Mouse (Mus musculus): ENCODE data around the gene Gm43720. TPM values are rescaled to one million over a fixed set of nuclear protein-coding genes. Genes with fewer than 3 reads are reported as not detected.
"Not testable (repeated sequence)": the region's sequence is repeated elsewhere in the genome, so short reads cannot be mapped to it uniquely, and the experiment has no call there.

Gene Gm43720
- polyA plus RNA-seq, 1 experiment from 2014 or later = 0.17 TPM

DNA sequence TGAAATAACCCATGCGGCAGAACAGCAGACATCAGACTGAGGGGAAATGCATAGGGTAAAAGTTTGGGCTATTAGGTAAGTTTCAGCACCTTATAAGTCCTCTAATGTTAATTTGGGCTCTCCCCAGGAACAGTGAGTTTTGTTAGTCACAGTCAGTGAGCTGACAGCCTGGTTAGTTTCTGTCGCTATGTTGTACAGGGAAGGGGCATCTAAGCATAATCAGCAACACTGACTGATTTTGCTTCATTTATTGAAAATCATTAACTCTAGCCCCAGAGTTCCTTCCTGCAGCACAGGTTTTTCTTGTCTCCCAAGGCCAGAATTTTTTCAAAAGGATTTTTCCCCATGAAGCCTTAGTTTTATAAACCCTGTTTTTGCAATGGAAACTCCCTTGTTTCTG, 46.0 kb downstream of the Gm43720 start:
- WGBS = 69% methylated on average over 2 of the region's 2 CpGs
- no peak for ATAC-seq (ENCODE audit: insufficient read depth, low FRiP score, low read depth)

DNA sequence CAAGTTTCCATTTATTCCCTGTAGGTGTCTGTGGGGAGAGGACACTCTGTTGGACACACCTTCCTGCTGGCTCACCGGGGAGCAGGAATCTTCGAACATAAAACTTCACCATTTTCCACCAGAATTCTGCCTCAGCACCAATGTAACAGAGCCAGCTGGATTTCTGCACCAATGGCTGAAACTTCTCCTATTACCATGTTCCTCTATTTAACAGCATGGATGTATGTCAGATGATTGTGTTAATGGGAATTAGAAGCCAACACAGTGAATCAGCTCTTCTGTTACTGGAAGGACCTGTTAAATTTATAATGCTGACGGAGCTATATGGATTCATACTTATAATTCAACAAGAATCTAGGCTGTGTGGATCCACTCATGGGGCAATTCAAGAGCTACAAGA, 50.2 kb downstream of the Gm43720 start:
- 87% methylated on average over 3 of the region's 3 CpGs for WGBS
- Histone ChIP-seq H3K9ac (no peak overlapping the region), H3K4me3 (replicated peaks) (no peak overlapping the region), H3K27ac (no peak overlapping the region), H3K4me2 (no peak overlapping the region), H3K27me3 (replicated peaks) (no peaks in the 10 kb centered on the region), H3K4me1 (no peaks in the 10 kb centered on the region), H3K36me3 (no peaks in the 10 kb centered on the region), H3K9me3 (no peaks in the 10 kb centered on the region)
- no peak for ATAC-seq (ENCODE audit: insufficient read depth, low FRiP score, low read depth)

More for the DNA sequence above, 46.0 kb downstream of the Gm43720 start:
- H3K27me3 ChIP-seq (replicated peaks) = no peaks in the 10 kb centered on the region
- H3K9me3 ChIP-seq = no peaks in the 10 kb centered on the region
- no peak overlapping the region for H3K27ac ChIP-seq
- H3K4me3 ChIP-seq (replicated peaks) = no peak overlapping the region
- no peaks in the 10 kb centered on the region for H3K4me1 ChIP-seq
- H3K36me3 ChIP-seq = no peaks in the 10 kb centered on the region
- H3K9ac ChIP-seq = no peak overlapping the region
- no peak overlapping the region for H3K4me2 ChIP-seq

DNA sequence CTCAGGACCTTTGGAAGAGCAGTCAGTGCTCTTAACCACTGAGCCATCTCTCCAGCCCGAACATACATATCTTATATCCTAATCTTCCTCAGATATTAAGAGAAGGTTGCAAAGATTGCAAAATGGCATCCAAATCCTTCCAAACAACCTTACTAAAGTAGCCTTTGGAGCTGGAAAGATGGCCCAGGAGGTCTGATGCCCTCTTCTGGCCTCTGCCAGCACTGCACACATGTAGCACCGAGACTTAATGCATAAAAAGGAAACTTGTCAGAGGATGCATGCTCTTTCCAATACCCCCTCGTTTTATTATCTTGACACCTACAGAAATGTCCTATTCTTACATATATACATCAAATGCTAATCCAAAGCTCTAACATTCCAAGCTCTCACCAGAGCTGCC, 51.7 kb downstream of the Gm43720 start:
- H3K27me3 ChIP-seq (replicated peaks) = no peaks in the 10 kb centered on the region

DNA sequence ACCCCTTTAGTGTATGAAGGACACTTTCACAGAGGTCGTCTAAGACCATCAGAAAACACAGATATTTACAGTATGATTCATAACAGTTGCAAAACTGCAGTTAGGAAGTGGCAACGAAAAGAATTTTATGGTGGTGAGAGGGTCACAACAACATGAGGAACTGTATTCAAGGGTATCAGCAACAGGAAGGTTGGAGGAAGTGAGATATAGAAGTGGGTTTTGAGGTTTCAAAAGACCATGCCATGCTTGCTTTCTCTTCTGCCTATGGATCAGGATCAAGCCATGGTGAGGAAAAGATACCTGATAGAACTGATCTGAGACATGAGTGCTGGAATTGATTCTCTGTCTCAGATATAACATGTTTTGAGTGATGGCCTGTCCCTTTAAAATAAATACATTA, 52.4 kb downstream of the Gm43720 start:
- H3K9me3 ChIP-seq = no peaks in the 10 kb centered on the region
- no peaks in the 10 kb centered on the region for H3K4me1 ChIP-seq
- 59% methylated on average over 2 of the region's 2 CpGs for WGBS
- H3K36me3 ChIP-seq = no peaks in the 10 kb centered on the region
- no peak for ATAC-seq (ENCODE audit: insufficient read depth, low FRiP score, low read depth)
- no peak overlapping the region for H3K9ac ChIP-seq
- H3K27ac ChIP-seq = no peak overlapping the region
- no peak overlapping the region for H3K4me2 ChIP-seq
- H3K4me3 ChIP-seq (replicated peaks) = no peak overlapping the region
- H3K27me3 ChIP-seq (replicated peaks) = no peaks in the 10 kb centered on the region

More for the DNA sequence above, 51.7 kb downstream of the Gm43720 start:
- Histone ChIP-seq H3K4me3 (replicated peaks) (no peak overlapping the region), H3K4me1 (no peaks in the 10 kb centered on the region), H3K9ac (no peak overlapping the region), H3K4me2 (no peak overlapping the region), H3K27ac (no peak overlapping the region), H3K9me3 (no peaks in the 10 kb centered on the region), H3K36me3 (no peaks in the 10 kb centered on the region)
- 55% methylated on average over 3 of the region's 3 CpGs for WGBS
- no peak for ATAC-seq (ENCODE audit: insufficient read depth, low FRiP score, low read depth)

DNA sequence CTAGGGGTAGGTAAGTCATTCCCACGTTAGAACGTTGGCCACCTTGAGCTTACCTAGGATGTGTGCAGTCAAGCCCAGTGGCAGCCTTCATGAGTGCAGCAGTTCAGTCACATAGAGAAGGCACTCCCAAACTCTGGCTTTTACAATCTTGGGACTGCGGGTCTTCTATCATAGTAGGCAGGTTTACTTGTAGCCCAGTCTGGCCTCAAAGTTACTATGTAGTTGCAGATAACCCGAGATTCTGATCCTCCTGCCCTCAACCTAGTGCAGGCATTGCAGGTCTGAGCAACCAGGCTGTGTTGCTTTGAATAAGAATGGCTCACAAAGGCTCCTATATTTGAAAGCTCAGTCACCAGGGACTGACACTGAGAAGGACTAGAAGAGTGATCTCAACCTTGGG, 53.3 kb downstream of the Gm43720 start:
- Histone ChIP-seq H3K4me1 (no peaks in the 10 kb centered on the region), H3K9ac (no peak overlapping the region), H3K27ac (no peak overlapping the region), H3K4me3 (replicated peaks) (no peak overlapping the region), H3K27me3 (replicated peaks) (no peaks in the 10 kb centered on the region), H3K36me3 (no peaks in the 10 kb centered on the region), H3K9me3 (no peaks in the 10 kb centered on the region), H3K4me2 (no peak overlapping the region)
- ATAC-seq (ENCODE audit: insufficient read depth, low FRiP score, low read depth) = no peak
- WGBS = 70% methylated on average over 4 of the region's 4 CpGs

DNA sequence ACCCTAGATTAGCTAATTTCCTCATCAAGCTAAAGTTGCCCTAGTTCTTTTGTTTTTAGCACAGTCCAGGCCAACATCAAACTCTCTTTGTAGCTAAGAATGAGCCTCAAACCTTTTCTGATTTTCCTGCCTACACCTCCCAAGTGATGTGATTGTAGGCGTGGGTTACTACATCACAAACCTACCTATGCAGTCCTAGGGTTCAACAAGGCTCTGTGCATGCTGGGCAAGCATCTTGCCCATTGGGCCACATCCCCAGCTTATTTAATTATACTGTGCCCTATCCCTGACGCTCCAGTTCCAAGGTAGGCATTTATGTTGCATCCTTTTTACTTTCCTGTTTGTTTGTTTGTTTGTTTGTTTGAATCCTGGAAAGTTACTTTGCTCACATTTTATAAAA, 54.1 kb downstream of the Gm43720 start, which contains the start of gene Nxpe5:
TSS of gene Nxpe5 (plus strand) at position 199 of the 400 bp plus-strand sequence.
- WGBS = 48% methylated on average over 2 of the region's 2 CpGs
- H3K9me3 ChIP-seq = no peaks in the 10 kb centered on the region
- no peak within 1 kb of the TSS for H3K4me3 ChIP-seq (replicated peaks)
- H3K27me3 ChIP-seq (replicated peaks) = no peaks in the 10 kb centered on the region
- H3K4me2 ChIP-seq = no peak within 1 kb of the TSS
- H3K9ac ChIP-seq = no peak within 1 kb of the TSS
- no peaks in the 10 kb centered on the region for H3K4me1 ChIP-seq
- H3K27ac ChIP-seq = no peak within 1 kb of the TSS
- no peaks in the 10 kb centered on the region for H3K36me3 ChIP-seq
- ATAC-seq (ENCODE audit: insufficient read depth, low FRiP score, low read depth) = no peak

DNA sequence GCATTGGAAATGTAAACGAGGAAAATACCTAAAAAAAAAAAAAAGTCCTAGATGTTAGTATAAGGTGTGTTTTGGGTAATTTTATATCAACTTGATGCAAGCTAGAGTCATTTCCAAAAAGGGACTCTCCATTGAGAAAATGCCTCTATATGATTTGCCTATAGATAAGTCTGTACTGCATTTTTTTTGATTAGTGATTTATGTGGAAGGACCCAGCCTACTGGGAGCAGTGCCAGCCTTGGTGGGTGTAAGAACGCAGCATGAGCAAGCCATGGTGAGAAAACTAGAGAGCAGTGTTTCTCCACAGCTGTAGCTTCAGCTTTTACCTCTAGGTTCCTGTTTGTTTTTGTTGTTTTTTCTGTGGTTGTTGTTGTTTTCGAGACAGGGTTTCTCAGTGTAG, 56.5 kb downstream of the Gm43720 start:
- no peak overlapping the region for H3K27ac ChIP-seq
- 51% methylated on average over 3 of the region's 3 CpGs for WGBS
- ATAC-seq (ENCODE audit: insufficient read depth, low FRiP score, low read depth) = no peak

DNA sequence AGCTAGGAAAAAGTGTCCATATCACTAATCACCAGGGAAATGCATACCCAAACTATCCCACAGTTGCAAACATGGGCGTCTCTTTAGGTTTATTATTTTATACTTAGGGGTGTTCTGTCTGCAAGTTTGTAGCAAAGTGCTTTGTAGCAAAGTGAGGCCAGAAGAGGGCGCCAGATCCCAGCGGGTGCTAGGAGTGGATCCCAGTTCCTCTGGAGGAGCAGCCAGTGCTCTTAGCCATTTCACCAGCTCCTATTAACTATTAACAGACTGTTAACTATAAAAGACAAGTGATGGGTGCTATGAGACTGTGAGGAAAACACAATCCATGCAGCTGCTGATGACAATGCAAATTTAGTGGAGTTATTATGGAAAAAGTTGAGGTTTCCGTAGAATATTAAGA, 57.6 kb downstream of the Gm43720 start:
- H3K9me3 ChIP-seq = no peaks in the 10 kb centered on the region
- H3K27ac ChIP-seq = no peak overlapping the region
- no peak overlapping the region for H3K9ac ChIP-seq
- no peak overlapping the region for H3K4me3 ChIP-seq (replicated peaks)
- no peak overlapping the region for H3K4me2 ChIP-seq
- 23% methylated on average over 4 of the region's 4 CpGs for WGBS
- no peaks in the 10 kb centered on the region for H3K36me3 ChIP-seq
- H3K4me1 ChIP-seq = no peaks in the 10 kb centered on the region
- no peak for ATAC-seq (ENCODE audit: insufficient read depth, low FRiP score, low read depth)
- H3K27me3 ChIP-seq (replicated peaks) = no peaks in the 10 kb centered on the region

More for the DNA sequence above, 56.5 kb downstream of the Gm43720 start:
- no peaks in the 10 kb centered on the region for H3K4me1 ChIP-seq
- no peaks in the 10 kb centered on the region for H3K36me3 ChIP-seq
- no peaks in the 10 kb centered on the region for H3K27me3 ChIP-seq (replicated peaks)
- no peak overlapping the region for H3K9ac ChIP-seq
- no peaks in the 10 kb centered on the region for H3K9me3 ChIP-seq
- H3K4me2 ChIP-seq = no peak overlapping the region
- no peak overlapping the region for H3K4me3 ChIP-seq (replicated peaks)

DNA sequence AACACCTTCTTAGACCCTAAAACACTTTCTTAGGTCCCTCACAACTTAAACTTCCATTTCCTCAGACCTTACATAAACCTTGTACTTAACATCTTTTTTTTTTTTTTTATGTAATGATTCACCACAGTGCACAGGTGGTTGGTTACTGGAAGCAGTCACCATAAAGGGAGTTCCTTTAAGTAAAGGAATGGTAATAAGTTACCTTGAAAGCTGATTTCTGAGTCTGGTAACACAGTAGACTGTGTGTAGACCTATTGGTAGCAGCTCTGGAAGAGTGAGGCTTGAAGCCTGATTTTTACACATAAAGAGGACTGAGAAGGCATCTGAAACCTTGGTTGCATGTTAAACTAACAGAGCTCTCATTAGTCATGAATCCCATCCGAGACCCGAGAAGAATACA, 59.9 kb downstream of the Gm43720 start:
- ATAC-seq (ENCODE audit: insufficient read depth, low FRiP score, low read depth) = no peak
- WGBS = 27% methylated on average over 2 of the region's 2 CpGs

DNA sequence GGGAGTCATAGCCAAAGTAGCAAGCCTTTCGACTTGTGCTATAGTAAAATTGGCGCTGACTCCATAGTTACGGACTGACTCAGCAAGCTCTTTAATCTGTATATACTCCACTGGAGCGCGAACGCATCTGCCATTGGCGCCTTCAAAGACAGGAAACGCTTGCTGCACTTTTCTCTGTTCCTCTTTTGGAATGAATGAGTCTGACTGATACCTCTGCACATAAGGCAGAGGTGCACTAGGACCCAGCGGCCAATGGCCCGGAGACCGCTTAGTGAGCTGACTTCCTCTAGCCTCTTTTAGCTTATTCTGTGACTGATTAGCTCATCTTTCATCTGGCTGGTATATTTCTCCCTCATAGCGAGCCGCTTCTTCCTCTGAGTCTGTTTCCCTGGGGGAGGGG, 63.1 kb downstream of the Gm43720 start:
- not testable (repeated sequence) for H3K36me3 ChIP-seq; H3K27ac ChIP-seq; H3K27me3 ChIP-seq (replicated peaks); H3K9me3 ChIP-seq; H3K9ac ChIP-seq; H3K4me1 ChIP-seq; H3K4me3 ChIP-seq (replicated peaks); ATAC-seq (ENCODE audit: insufficient read depth, low FRiP score, low read depth); H3K4me2 ChIP-seq
- WGBS = 92% methylated on average over 13 of the region's 13 CpGs

More for the DNA sequence above, 59.9 kb downstream of the Gm43720 start:
- no peak overlapping the region for H3K9ac ChIP-seq
- H3K4me1 ChIP-seq = no peaks in the 10 kb centered on the region
- H3K27ac ChIP-seq = no peak overlapping the region
- no peaks in the 10 kb centered on the region for H3K9me3 ChIP-seq
- H3K4me2 ChIP-seq = no peak overlapping the region
- H3K36me3 ChIP-seq = no peaks in the 10 kb centered on the region
- H3K27me3 ChIP-seq (replicated peaks) = no peaks in the 10 kb centered on the region
- no peak overlapping the region for H3K4me3 ChIP-seq (replicated peaks)

Other genes with a start within 250 kb of the Gm43720 start
- gene Smok3c, start 226.8 kb downstream of the Gm43720 start, polyA plus RNA-seq (2015; fragmentation: Nextera tagmentation; extraction: Ambion mirVana) = not detected in 2 replicates
- 13.6 and 14.8 TPM in 2 replicates for gene Zkscan1, start 194.9 kb downstream of the Gm43720 start, polyA plus RNA-seq (2015; fragmentation: Nextera tagmentation; extraction: Ambion mirVana)
- 46.2 and 48.7 TPM in 2 replicates for gene Zscan21, start 163.1 kb downstream of the Gm43720 start, polyA plus RNA-seq (2015; fragmentation: Nextera tagmentation; extraction: Ambion mirVana)
- 17.5 and 18.1 TPM in 2 replicates for gene Zfp113, start 124.2 kb downstream of the Gm43720 start, polyA plus RNA-seq (2015; fragmentation: Nextera tagmentation; extraction: Ambion mirVana)
- gene Cops6, start 118.9 kb downstream of the Gm43720 start, polyA plus RNA-seq (2015; fragmentation: Nextera tagmentation; extraction: Ambion mirVana) = 270 and 287 TPM in 2 replicates
- 23.4 and 23.9 TPM in 2 replicates for gene Ap4m1, start 108.0 kb downstream of the Gm43720 start, polyA plus RNA-seq (2015; fragmentation: Nextera tagmentation; extraction: Ambion mirVana)
- gene Mcm7, start 107.5 kb downstream of the Gm43720 start, polyA plus RNA-seq (2015; fragmentation: Nextera tagmentation; extraction: Ambion mirVana) = 150 and 155 TPM in 2 replicates
- 71.3 and 73.7 TPM in 2 replicates for gene Taf6, start 92.5 kb downstream of the Gm43720 start, polyA plus RNA-seq (2015; fragmentation: Nextera tagmentation; extraction: Ambion mirVana)
- gene Cnpy4, start 92.5 kb downstream of the Gm43720 start, polyA plus RNA-seq (2015; fragmentation: Nextera tagmentation; extraction: Ambion mirVana) = 44.4 and 48.0 TPM in 2 replicates
- 8.1 and 9.4 TPM in 2 replicates for gene Mblac1, start 85.6 kb downstream of the Gm43720 start, polyA plus RNA-seq (2015; fragmentation: Nextera tagmentation; extraction: Ambion mirVana)
- not detected in 2 replicates for gene Nxpe5, start 54.1 kb downstream of the Gm43720 start, polyA plus RNA-seq (2015; fragmentation: Nextera tagmentation; extraction: Ambion mirVana)
- 71.9 and 74.1 TPM in 2 replicates for gene Lamtor4, start 24.5 kb downstream of the Gm43720 start, polyA plus RNA-seq (2015; fragmentation: Nextera tagmentation; extraction: Ambion mirVana)
- gene BC037034, start 15.9 kb downstream of the Gm43720 start, polyA plus RNA-seq (2015; fragmentation: Nextera tagmentation; extraction: Ambion mirVana) = 5.5 and 6.1 TPM in 2 replicates
- 1.9 and 2.0 TPM in 2 replicates for gene Gal3st4, start 7.1 kb downstream of the Gm43720 start, polyA plus RNA-seq (2015; fragmentation: Nextera tagmentation; extraction: Ambion mirVana)
- 14.3 and 19.8 TPM in 2 replicates for gene Gpc2, start within 50 bp of the Gm43720 start, polyA plus RNA-seq (2015; fragmentation: Nextera tagmentation; extraction: Ambion mirVana)
- 3.2 and 3.7 TPM in 2 replicates for gene Stag3, start 282 bp upstream of the Gm43720 start, polyA plus RNA-seq (2015; fragmentation: Nextera tagmentation; extraction: Ambion mirVana)
- 0.36 and 0.44 TPM in 2 replicates for gene Pvrig, start 62.0 kb upstream of the Gm43720 start, polyA plus RNA-seq (2015; fragmentation: Nextera tagmentation; extraction: Ambion mirVana)
- 30.4 and 31.3 TPM in 2 replicates for gene Zfp157, start 161.5 kb upstream of the Gm43720 start, polyA plus RNA-seq (2015; fragmentation: Nextera tagmentation; extraction: Ambion mirVana)

Measured in stomach, embryonic 15.5 days (tissue).